Mouse (Mus musculus) spleen, postnatal 4 days (tissue): Measurements from ENCODE around the gene Tmem199.

ENCODE experiments used
- DNase-seq, 2 experiments: peaks; one replicate each; pipeline ENCODE4 v3.0.0; 2022; ENCODE audit warnings: low spot score in 2 of 2

Tmem199 gene

DNA sequence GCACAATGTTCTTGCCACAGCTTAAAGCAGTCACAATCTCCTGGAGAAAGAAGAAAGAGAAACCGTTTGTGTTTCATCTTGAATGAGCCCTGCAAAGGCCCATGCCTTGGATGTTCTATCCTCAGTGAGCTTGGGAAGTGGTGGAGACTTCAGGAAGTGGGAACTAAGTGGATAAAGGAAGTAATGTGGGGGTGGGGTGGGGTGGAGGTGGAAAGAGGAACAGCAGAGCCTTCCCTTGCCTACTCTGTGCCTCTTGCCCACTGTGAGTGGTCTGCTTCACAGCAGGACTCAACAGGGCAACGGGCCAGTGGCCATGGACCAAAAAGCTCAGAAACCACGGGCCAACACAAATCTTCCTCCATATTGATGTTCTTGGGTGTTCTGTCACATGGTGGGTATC, 36.7 kb downstream of the Tmem199 start:
- no peak for DNase-seq

DNA sequence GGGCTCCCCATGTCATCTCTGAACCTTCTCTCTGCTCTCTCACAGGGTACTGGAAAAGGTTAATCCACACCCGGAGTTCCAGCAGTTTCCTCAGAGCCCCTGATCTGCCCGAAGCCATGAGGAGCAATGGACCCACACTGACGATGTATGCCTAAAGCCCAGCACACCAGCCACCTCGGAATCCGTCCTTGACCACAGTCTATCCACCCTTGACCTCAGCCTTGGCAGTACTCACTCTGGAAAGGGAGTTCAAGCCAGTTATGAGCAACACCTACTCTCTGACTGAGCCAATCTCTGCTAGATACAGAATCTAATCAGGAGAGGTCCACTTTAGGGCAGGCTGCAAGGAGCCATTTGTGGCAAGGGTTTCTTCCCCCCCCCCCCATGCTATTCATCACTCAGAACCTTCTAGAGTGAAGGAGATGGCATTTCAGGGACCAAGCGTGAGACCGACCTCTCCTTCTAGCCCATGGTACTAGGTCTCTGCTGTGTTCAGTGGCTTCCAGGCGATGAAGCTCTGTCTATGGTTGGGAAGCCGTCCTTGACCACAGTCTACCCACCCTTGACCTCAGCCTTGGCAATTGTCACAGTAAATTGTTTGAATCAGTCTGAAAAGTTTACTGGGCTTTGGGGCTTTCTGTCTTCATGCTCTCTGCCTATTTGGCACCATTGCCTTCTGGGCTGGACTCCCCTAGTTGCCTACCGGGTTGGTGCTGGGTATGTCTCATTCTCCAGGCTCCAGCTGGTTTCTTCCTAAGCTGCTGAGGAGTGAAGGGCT, 40.5 kb downstream of the Tmem199 start:
- DNase-seq = no peak

DNA sequence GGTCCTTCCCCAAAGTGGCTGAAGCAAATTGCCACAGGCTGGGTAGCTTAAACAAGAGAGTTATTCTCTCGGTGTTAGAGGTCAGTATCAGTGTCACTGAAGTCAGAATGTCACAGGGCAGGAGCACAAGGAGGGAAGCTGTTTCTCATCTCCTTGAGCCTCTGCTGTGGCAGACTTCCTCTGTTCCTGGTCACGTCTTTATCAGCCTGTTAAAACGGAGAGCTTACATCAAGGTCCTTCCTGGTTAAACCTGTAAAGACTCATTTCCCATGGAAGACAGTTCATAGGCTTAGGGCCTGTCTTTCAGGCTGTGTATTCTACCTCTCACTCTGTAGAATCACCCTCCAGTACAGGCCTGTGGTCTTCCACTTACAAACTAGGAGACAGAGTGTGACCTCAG, 44.0 kb downstream of the Tmem199 start:
- no peak for DNase-seq

DNA sequence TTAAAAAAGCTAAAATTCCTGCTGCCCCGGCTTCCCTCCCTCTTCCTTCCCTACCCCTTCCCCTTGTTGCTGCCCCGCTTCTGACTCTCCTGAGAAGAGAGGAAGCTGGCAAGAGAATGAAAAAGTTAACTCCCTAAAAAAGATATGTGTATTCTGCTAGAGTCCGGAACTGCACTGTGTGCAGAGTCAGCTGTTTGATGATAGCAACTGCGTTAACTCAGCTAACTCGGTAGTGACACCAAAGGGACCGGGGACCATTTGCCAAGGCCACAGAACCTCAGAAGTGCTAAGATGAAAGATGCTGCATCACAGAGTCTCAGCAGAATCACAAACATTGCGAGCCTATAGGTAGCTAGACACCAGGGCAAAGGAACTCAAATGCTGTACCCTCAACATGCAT, 44.5 kb downstream of the Tmem199 start:
- DNase-seq = no peak

DNA sequence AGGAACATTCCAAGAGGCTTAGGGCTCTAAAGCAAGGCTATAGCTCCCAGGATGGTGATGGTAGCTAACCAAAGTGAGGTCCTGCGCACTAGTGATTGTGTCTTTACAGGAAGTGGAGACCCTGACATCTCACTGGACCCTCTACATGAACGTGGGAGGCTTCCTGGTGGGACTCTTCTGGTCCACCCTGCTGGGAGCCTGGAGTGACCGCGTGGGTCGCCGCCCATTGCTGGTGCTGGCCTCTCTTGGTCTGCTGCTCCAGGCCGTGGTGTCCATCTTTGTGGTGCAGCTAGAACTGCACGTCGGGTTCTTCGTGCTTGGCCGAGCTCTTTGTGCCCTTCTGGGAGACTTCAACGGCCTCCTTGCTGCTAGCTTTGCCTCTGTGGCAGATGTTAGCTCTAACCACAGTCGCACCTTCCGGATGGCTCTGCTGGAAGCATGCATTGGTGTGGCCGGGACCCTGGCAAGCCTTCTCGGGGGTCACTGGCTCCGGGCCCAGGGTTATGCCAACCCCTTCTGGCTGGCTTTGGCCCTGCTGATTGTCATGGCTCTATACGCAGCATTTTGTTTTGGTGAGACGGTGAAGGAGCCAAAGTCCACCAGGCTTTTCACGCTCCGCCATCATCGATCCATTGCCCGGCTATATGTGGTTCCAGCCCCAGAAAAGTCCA, 45.6 kb downstream of the Tmem199 start:
- no peak for DNase-seq

DNA sequence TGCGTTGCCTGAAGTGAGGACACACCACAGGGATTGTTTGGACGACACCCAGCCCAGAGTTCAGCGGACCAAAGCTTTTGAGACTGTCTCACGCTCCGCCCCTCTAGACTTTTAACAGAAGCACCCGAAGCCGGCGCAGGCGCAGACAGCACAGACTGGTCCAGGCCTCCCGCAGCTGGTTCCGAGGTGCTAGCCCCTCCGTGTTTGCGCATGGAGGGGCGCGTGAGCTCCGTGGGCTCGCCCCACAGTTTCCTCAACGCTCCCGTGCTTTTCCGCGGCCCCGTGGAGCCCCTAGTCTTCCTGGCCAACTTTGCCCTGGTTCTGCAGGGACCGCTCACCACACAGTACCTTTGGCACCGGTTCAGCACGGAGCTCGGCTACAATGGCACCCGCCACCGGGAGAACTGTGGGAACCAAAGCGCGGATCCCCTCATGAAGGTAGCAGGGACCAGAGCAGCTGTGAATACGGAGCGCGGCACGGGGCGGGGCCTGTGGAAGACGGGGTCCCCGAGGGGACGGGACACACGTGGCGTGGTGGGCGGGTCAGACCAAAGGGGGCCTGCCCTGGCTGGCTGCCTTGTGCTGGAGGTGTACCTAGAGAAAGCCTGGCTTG, 46.3 kb downstream of the Tmem199 start, which contains the start of gene Slc46a1:
TSS of gene Slc46a1 (plus strand) at position 130 of the 613 bp plus-strand sequence.
- DNase-seq = peak; percentile 69 to 84

DNA sequence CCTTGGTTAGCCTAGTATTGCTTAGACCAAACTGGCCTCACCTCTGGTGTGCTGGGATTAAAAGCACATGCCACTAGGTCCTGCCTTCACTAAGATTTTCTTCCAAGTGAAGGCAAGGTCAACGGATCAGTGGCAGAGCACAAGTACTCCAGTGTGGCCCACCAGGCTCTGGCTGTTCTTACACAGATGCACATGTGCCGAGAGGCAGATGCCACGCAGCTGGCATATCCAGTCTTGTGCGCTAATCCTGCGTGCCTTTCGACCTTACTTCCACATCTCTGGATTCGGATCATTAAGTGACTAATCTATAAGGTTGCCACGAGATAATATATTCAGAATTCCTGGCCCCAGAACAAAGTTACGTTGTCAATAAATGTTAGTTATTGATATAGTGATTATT, 46.9 kb downstream of the Tmem199 start:
- DNase-seq = no peak

DNA sequence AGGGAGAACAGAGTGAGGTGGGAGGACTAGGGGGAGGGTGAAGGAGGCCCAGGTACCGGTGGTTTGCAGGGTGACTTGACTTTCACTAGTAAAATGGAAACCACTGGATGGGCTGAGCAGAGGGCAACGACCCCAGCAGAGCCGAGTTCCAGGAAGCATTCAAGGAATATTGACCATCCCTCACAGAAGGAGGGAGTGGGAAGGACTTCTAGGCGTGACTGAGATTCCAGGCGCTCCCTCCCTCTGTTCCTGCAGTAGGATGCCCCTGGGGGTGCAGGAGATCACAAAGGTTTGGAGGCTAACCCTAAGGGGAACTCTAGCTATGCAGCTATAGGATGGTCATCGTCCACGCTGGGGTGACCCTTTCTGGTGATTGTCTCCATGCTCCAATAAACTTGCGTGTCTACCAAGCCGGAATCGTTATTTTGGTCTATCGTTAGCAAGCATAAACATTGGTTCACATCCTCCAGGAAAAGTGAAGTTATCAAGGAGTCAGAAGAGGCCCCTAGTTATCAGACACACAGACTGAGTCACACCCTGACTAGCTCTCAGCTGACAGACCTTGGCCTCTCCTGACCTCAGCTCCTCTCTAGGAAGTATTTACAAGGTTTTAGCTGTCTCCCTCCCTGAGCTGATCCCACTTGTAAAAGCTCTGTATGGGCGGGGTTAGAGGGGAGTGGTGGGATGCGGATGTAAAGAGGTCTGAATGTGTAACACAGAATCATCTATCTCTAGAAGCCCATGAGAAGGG, 48.5 kb downstream of the Tmem199 start:
- DNase-seq = no peak

DNA sequence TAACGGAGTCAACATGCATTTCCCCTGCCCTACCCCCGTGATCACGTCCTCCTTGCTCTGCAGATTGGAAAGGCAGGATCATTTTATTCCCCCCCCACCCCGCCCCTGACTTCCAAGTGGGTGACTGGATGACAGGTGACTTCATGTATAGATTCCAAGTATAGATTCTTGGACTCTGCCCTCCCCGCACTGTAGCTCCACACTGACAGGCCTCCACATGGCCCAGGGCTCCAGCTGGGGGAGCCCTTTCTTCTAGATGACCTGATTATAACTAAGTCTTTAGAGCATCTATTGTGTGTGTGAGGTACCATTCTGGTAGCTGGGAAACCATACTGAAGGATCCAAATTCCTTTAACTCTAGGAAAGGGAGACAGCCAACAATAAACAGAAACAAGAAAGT, 49.3 kb downstream of the Tmem199 start:
- no peak for DNase-seq

DNA sequence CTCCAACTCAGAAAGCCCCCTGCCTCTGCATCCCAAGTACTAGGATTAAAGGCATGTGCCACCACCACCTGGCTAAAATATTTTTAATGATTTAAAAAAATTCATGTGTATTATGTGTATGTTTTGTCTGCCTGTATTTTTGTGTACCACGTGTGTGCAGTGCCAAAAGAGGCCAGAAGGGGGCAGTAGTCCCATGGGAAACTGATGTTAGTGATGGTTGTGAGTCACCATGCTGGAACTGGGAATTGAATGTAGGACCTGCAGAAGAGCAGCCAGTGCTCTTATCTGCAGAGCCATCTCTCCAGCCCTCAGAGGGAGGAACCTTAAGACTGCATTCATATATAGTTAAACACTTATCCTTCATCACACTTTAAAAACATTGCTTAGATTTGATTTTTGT, 50.1 kb downstream of the Tmem199 start:
- no peak for DNase-seq

DNA sequence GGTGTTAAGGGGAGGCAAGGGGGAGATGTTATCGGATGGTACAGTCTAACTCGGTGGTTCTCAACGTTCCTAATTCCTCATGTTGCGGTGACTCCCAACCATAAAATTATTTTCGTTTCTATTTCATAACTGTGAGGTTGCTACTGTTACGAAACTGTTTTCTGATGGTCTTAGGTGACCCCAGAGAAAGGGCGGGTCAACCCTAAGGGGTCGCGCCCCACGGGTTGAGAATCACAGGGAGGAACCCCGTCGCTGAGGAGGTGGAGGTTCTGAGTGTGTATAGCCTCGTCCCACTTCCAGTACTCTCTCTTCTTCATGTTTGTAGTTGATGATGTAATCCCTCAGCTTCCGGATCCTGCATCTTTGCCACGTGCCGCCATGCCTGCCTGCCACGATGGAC, 53.2 kb downstream of the Tmem199 start:
- no peak for DNase-seq
